Mouse (Mus musculus) erythroblast, embryonic 14.5 days (primary cell): Measurements from ENCODE around the gene Kifc3. TPM values are rescaled to one million over a fixed set of nuclear protein-coding genes. Genes with fewer than 3 reads are reported as not detected.

Source experiments
- H3K27me3 ChIP-seq: 2 replicates; pipeline ENCODE4 v1.6.1; 2012; ENCODE audit warnings: inconsistent platforms; ENCODE audit not compliant: control insufficient read depth
- H3K36me3 ChIP-seq: 2 replicates; pipeline ENCODE4 v1.6.1; 2012; ENCODE audit warnings: mild to moderate bottlenecking, inconsistent platforms; ENCODE audit not compliant: control insufficient read depth
- H3K4me1 ChIP-seq: 2 replicates; pipeline ENCODE4 v1.6.1; 2012; ENCODE audit warnings: inconsistent platforms; ENCODE audit not compliant: control insufficient read depth
- H3K4me3 ChIP-seq: replicated peaks from 2 replicates; pipeline ENCODE3; 2012; ENCODE audit warnings: moderate library complexity, mild to moderate bottlenecking, inconsistent platforms
- H3K9me3 ChIP-seq: 2 replicates; pipeline ENCODE4 v1.6.1; 2012; ENCODE audit warnings: low read length, inconsistent platforms, mixed read lengths; ENCODE audit not compliant: control insufficient read depth
- GATA1 ChIP-seq: IDR thresholded peaks from 2 replicates; pipeline ENCODE4 v1.6.1; 2012; ENCODE audit warnings: low read length, inconsistent platforms, mixed read lengths
- TAL1 ChIP-seq: IDR thresholded peaks from 3 replicates; pipeline ENCODE4 v1.6.1; 2012; ENCODE audit warnings: low read length, inconsistent platforms, mixed read lengths
- polyA plus RNA-seq: library from polyadenylated mRNA; stranded (reverse); fragments of >175 nt; gene quantifications from 2 replicates; pipeline ENCODE4 v1.2.3, GENCODE M21; 2012

The Kifc3 gene
- polyA plus RNA-seq, 1 experiment, result 0.04 TPM

GRCm38 (mm10) chr8:95080381-95081341 lies 122.0 kb downstream of the Kifc3 start, which contains the start of gene Katnb1:
Katnb1 (plus strand) TSS chr8:95081186.
- TF ChIP-seq TAL1, result no peak
- Histone ChIP-seq H3K36me3 (peaks cover 31% of the 10 kb centered on the region), H3K4me1 (peaks cover 52% of the 10 kb centered on the region), H3K9me3 (no peaks in the 10 kb centered on the region), H3K27me3 (no peaks in the 10 kb centered on the region), H3K4me3 (peak within 1 kb of the TSS; percentile 93)

GRCm38 (mm10) chr8:95079305-95079704 lies 123.3 kb downstream of the Kifc3 start:
- H3K4me1 ChIP-seq, result peaks cover 39% of the 10 kb centered on the region
- TF ChIP-seq TAL1 (no peak), GATA1 (no peak)
- H3K4me3 ChIP-seq, result peak overlapping the region; percentile 93

GRCm38 (mm10) chr8:95078055-95078454 lies 124.6 kb downstream of the Kifc3 start:
- peaks cover 33% of the 10 kb centered on the region for H3K4me1 ChIP-seq
- H3K9me3 ChIP-seq, result no peaks in the 10 kb centered on the region
- TF ChIP-seq GATA1, result no peak
- TF ChIP-seq TAL1, result no peak
- H3K4me3 ChIP-seq, result no peak overlapping the region
- no peaks in the 10 kb centered on the region for H3K27me3 ChIP-seq
- H3K36me3 ChIP-seq, result peaks cover 7% of the 10 kb centered on the region

More at GRCm38 (mm10) chr8:95079305-95079704, 123.3 kb downstream of the Kifc3 start:
- no peaks in the 10 kb centered on the region for H3K27me3 ChIP-seq
- H3K36me3 ChIP-seq, result peaks cover 17% of the 10 kb centered on the region
- H3K9me3 ChIP-seq, result no peaks in the 10 kb centered on the region

- H3K4me1 ChIP-seq, result peaks cover 15% of the 10 kb centered on the region
- no peaks in the 10 kb centered on the region for H3K36me3 ChIP-seq
Observed at GRCm38 (mm10) chr8:95076151-95076550, 126.5 kb downstream of the Kifc3 start.

GRCm38 (mm10) chr8:95075504-95075903 lies 127.1 kb downstream of the Kifc3 start:
- Histone ChIP-seq H3K36me3 (no peaks in the 10 kb centered on the region), H3K4me1 (peaks cover 15% of the 10 kb centered on the region), H3K27me3 (no peaks in the 10 kb centered on the region), H3K9me3 (no peaks in the 10 kb centered on the region), H3K4me3 (no peak overlapping the region)
- TF ChIP-seq TAL1, result no peak
- TF ChIP-seq GATA1, result no peak

More at GRCm38 (mm10) chr8:95076151-95076550, 126.5 kb downstream of the Kifc3 start:
- TF ChIP-seq GATA1 (no peak), TAL1 (no peak)
- no peaks in the 10 kb centered on the region for H3K27me3 ChIP-seq
- no peak overlapping the region for H3K4me3 ChIP-seq
- no peaks in the 10 kb centered on the region for H3K9me3 ChIP-seq

GRCm38 (mm10) chr8:95067582-95067981 lies 135.0 kb downstream of the Kifc3 start:
- TF ChIP-seq GATA1, result no peak
- H3K36me3 ChIP-seq, result no peaks in the 10 kb centered on the region
- no peaks in the 10 kb centered on the region for H3K27me3 ChIP-seq
- no peaks in the 10 kb centered on the region for H3K9me3 ChIP-seq
- no peaks in the 10 kb centered on the region for H3K4me1 ChIP-seq
- H3K4me3 ChIP-seq, result no peak overlapping the region

- no peaks in the 10 kb centered on the region for H3K4me1 ChIP-seq
- no peaks in the 10 kb centered on the region for H3K9me3 ChIP-seq
- H3K27me3 ChIP-seq, result no peaks in the 10 kb centered on the region
- TF ChIP-seq TAL1, result no peak
- no peak for TF ChIP-seq GATA1
- H3K4me3 ChIP-seq, result no peak overlapping the region
- no peaks in the 10 kb centered on the region for H3K36me3 ChIP-seq
Observed at GRCm38 (mm10) chr8:95064531-95064930, 138.1 kb downstream of the Kifc3 start.

GRCm38 (mm10) chr8:95059812-95060533 lies 142.6 kb downstream of the Kifc3 start:
- Histone ChIP-seq H3K27me3 (peaks cover 2% of the 10 kb centered on the region; the same call in 1 of the 2 replicates), H3K4me1 (peaks cover 31% of the 10 kb centered on the region), H3K36me3 (no peaks in the 10 kb centered on the region), H3K4me3 (no peak overlapping the region), H3K9me3 (no peaks in the 10 kb centered on the region)
- TF ChIP-seq TAL1, result no peak
- no peak for TF ChIP-seq GATA1

- TF ChIP-seq GATA1 (no peak), TAL1 (no peak)
- Histone ChIP-seq H3K36me3 (no peaks in the 10 kb centered on the region), H3K27me3 (peaks cover 2% of the 10 kb centered on the region; the same call in 1 of the 2 replicates), H3K4me1 (peaks cover 40% of the 10 kb centered on the region), H3K4me3 (no peak overlapping the region), H3K9me3 (no peaks in the 10 kb centered on the region)
Observed at GRCm38 (mm10) chr8:95058661-95059060, 144.0 kb downstream of the Kifc3 start.
